Mouse (Mus musculus) hindbrain, embryonic 13.5 days (tissue): ENCODE results near the gene Ulk3. TPM values are rescaled to one million over a fixed set of nuclear protein-coding genes. Genes with fewer than 3 reads are reported as not detected.
A peak's percentile ranks its signal among the peaks of the same experiment; 100 is the strongest.

Experiments used
- ATAC-seq: fragments of 200-750 bp; cut with Nextera tagmentation; 2 replicates; pipeline ENCODE4 v1.8.0; 2017; ENCODE audit warnings: moderate TSS enrichment; ENCODE audit not compliant: low FRiP score
- H3K27ac ChIP-seq: fragments of 300-500 bp; sonication (generic); 2 replicates; pipeline ENCODE4 v1.5.1; 2015; ENCODE audit warnings: inconsistent platforms, mild to moderate bottlenecking, moderate library complexity
- H3K27me3 ChIP-seq: fragments of 300-500 bp; sonication (generic); 2 replicates; pipeline ENCODE4 v1.6.1; 2015; ENCODE audit warnings: mild to moderate bottlenecking, inconsistent platforms
- H3K36me3 ChIP-seq: fragments of 300-500 bp; sonication (generic); 2 replicates; pipeline ENCODE4 v1.6.1; 2015; ENCODE audit warnings: mild to moderate bottlenecking, inconsistent platforms
- H3K4me1 ChIP-seq: fragments of 300-500 bp; sonication (generic); replicated peaks from 2 replicates; pipeline ENCODE4 v1.6.1; 2015; ENCODE audit warnings: inconsistent platforms
- H3K4me2 ChIP-seq: fragments of 300-500 bp; sonication (generic); 2 replicates; pipeline ENCODE4 v1.6.1; 2015; ENCODE audit warnings: inconsistent platforms, mild to moderate bottlenecking, moderate library complexity
- H3K4me3 ChIP-seq: fragments of 300-500 bp; sonication (generic); 2 replicates; pipeline ENCODE4 v1.5.1; 2015; ENCODE audit warnings: mild to moderate bottlenecking, inconsistent platforms
- H3K9ac ChIP-seq: fragments of 300-500 bp; sonication (generic); 2 replicates; pipeline ENCODE4 v1.6.1; 2015; ENCODE audit warnings: mild to moderate bottlenecking, inconsistent platforms
- H3K9me3 ChIP-seq: fragments of 300-500 bp; sonication (generic); 2 replicates; pipeline ENCODE4 v1.6.1; 2016; ENCODE audit warnings: inconsistent platforms
- WGBS: fragments of 180-500 bp; shearing (Covaris S2); methylation state at CpG from one replicate; pipeline ENCODE4 v1.1.7; 2015; 5-methylcytosine and 5-hydroxymethylcytosine counted together
- polyA plus RNA-seq: library from polyadenylated mRNA; unstranded; fragments of >200 nt; fragmentation: Nextera tagmentation; extraction: Ambion mirVana; gene quantifications from 2 replicates; pipeline ENCODE4 v1.2.1, GENCODE M21; 2015

Gene Ulk3
- polyA plus RNA-seq, 1 experiment from 2014 or later: 28.6 TPM

DNA sequence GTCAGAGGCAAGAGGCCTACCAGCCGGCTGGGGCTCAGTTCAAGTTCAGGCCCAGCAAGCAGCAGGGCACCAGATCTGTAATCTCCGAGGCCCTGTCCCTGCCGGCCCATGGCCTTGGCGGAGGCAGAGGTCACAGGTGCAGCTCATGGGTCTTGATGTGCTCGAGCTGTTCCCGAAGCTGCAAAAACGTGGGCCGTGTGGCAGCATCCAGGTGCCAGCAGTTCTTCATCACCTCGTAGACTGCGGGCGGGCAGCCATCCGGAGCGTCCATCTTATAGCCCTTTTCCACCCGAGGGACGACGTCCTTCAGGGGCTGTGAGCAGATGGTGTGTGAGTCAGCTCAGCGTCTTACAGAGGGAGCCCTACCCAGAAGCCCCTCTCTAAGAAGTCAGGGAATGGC lies 37.9 kb downstream of the Ulk3 start:
- ATAC-seq: no peak
- no peak overlapping the region for H3K4me2 ChIP-seq
- H3K9ac ChIP-seq: no peak overlapping the region
- H3K27me3 ChIP-seq: no peaks in the 10 kb centered on the region
- H3K4me1 ChIP-seq: peaks cover 8% of the 10 kb centered on the region; the same call in 1 of the 2 replicates
- H3K9me3 ChIP-seq: no peaks in the 10 kb centered on the region
- no peak overlapping the region for H3K4me3 ChIP-seq
- no peak overlapping the region for H3K27ac ChIP-seq
- H3K36me3 ChIP-seq: peaks cover 79% of the 10 kb centered on the region
- 88% methylated on average over 17 of the region's 17 CpGs for WGBS

DNA sequence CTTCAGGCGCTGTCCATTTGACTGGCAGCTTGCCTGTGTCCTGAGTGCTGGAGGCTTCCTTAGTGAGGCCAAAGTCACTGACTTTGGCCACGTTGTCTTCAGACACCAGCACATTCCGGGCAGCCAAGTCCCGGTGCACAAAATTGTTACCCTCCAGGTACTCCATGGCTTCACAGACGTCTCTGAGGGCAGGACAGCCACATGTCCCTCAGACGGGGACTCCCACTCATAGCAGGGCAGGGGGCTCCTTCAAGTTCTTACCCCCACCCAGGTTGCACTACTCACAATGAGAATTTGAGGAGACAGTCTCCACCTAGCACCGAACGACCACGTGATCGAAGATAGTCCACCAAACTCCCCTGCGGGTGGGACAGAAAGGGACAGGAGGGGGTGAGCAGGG lies 38.6 kb downstream of the Ulk3 start:
- Histone ChIP-seq H3K4me1 (peaks cover 8% of the 10 kb centered on the region; the same call in 1 of the 2 replicates), H3K36me3 (peaks cover 83% of the 10 kb centered on the region), H3K27ac (no peak overlapping the region), H3K27me3 (no peaks in the 10 kb centered on the region), H3K4me2 (no peak overlapping the region), H3K9me3 (no peaks in the 10 kb centered on the region), H3K4me3 (no peak overlapping the region), H3K9ac (no peak overlapping the region)
- ATAC-seq: no peak
- WGBS: 96% methylated on average over 11 of the region's 11 CpGs

DNA sequence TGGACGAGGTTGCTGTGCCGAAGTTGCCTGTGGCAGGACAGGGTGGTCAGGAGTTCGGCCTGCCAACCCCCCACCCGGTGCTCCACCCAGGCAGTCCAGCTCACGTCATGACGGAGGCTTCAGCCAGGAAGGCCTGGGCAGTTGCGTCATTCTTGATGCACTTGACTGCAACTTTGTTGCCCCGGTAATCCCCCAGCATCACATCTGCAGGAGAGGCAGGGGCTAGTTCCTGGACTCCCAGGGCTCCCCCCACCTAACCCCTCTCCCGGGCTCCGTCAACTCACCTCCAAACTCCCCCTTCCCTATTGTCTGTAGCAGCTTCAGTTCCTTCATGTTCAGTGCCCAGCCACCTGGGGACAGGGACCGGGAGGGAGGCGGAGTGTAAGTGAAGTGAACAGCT lies 39.5 kb downstream of the Ulk3 start:
- H3K4me2 ChIP-seq: no peak overlapping the region
- ATAC-seq: 0 out of 2 replicates have a peak, but pooled peaks have one; percentile 1
- H3K9ac ChIP-seq: no peak overlapping the region
- H3K4me1 ChIP-seq: peaks cover 13% of the 10 kb centered on the region
- 90% methylated on average over 12 of the region's 12 CpGs for WGBS
- H3K27me3 ChIP-seq: no peaks in the 10 kb centered on the region
- H3K9me3 ChIP-seq: no peaks in the 10 kb centered on the region
- H3K36me3 ChIP-seq: peaks cover 89% of the 10 kb centered on the region
- no peak overlapping the region for H3K27ac ChIP-seq
- H3K4me3 ChIP-seq: no peak overlapping the region

DNA sequence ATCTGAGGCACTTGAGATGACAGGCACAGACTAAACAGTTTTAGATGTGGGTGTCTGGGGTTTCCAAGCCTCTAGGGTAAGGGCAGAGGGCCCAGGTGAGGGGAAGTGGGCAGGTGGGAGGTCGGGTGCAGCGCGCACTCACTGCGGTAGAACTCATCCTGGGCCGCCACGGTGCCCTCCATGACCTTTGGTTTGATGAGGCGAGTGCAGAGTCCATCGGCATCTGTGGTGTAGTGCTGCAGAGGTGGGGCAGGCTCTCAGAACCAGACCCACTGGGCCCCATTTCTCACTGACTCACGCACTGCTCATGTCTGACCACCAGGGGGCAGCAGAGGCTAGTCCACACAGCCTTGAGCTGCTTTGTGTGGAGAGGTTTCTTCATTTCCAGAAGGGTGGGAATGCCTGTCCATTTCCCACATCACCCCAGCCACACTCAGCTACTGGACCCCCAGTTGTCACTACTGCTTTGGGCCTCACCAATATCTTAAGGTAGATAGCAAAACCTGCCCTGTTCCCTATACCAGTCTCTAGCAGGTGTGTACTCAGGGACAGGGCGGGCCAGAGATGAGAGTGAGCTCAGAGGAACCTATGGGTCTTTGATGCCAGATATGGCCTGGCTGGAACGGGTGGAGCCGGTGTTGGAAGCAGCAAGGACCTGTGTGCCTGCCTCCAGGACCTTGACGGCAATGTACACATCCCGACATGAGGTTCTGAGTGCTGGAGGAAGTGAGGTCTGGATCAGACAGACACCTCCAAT lies 40.0 kb downstream of the Ulk3 start:
- peak overlapping the region; percentile 14; the same call in 1 of the 2 replicates for H3K27ac ChIP-seq
- H3K4me2 ChIP-seq: no peak overlapping the region
- H3K9ac ChIP-seq: no peak overlapping the region; the same call in 1 of the 2 replicates
- H3K4me1 ChIP-seq: peaks cover 19% of the 10 kb centered on the region
- ATAC-seq: peak; percentile 43
- no peak overlapping the region for H3K4me3 ChIP-seq
- H3K27me3 ChIP-seq: no peaks in the 10 kb centered on the region
- WGBS: 72% methylated on average over 14 of the region's 14 CpGs
- H3K9me3 ChIP-seq: no peaks in the 10 kb centered on the region
- peaks cover 87% of the 10 kb centered on the region for H3K36me3 ChIP-seq

DNA sequence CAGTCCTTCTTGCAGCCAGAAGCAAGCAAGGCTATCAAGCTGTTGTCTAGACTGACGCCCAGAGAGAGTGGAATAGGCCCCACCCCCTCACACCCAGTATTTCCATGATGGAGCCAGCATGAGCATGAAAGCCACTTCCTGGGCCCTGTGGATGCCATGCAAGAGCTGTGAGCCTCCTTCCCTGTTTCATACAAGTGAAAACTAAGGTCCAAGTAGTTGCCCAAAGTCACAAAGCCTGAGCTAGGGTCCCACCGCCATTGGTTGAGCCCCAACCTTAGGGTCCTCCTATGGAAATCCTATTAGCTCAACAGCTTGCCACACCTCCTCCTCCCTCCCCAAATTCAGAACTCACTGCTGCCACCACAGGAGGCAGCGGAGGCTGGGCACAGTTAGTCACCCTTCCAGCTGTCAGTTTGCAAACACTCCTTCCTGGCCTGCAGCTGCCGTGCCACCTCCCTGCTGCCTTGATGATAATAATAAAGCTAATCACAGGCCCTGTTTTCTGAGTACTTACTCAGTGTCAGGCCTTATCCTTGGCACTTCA lies 44.3 kb downstream of the Ulk3 start:
- H3K27ac ChIP-seq: no peak overlapping the region; the same call in 1 of the 2 replicates
- H3K4me3 ChIP-seq: no peak overlapping the region
- 42% methylated on average over 4 of the region's 4 CpGs for WGBS
- no peak for ATAC-seq
- peaks cover 44% of the 10 kb centered on the region for H3K36me3 ChIP-seq
- H3K9me3 ChIP-seq: no peaks in the 10 kb centered on the region
- peak overlapping the region; percentile 39; the same call in 1 of the 2 replicates for H3K9ac ChIP-seq
- peaks cover 38% of the 10 kb centered on the region for H3K4me1 ChIP-seq
- no peaks in the 10 kb centered on the region for H3K27me3 ChIP-seq
- no peak overlapping the region for H3K4me2 ChIP-seq

DNA sequence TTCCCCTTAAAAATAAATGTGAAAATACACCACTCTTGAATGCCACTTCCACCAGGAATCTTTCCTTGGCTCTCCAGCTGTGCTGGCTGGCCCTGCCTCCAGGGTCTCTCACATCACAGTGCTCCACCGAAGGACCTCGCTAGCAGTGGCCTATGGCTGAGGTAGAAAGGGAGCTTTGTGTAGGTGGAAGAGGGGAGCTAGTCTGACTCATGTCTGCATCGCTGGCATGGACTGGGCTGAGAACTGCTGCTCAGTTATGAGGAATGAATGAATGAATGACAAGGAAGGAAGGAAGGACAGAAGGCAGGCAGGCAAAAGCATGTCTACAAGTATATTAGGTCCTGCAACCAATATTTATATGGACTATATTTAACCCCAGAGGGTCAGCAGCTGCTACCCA lies 48.0 kb downstream of the Ulk3 start:
- Histone ChIP-seq H3K4me1 (peaks cover 76% of the 10 kb centered on the region), H3K9ac (peak overlapping the region; percentile 55; the same call in 1 of the 2 replicates), H3K9me3 (no peaks in the 10 kb centered on the region), H3K4me3 (no peak overlapping the region), H3K27me3 (no peaks in the 10 kb centered on the region), H3K4me2 (no peak overlapping the region; the same call in 1 of the 2 replicates), H3K36me3 (peaks cover 18% of the 10 kb centered on the region), H3K27ac (no peak overlapping the region)
- ATAC-seq: no peak
- WGBS: 79% methylated on average over 3 of the region's 3 CpGs

DNA sequence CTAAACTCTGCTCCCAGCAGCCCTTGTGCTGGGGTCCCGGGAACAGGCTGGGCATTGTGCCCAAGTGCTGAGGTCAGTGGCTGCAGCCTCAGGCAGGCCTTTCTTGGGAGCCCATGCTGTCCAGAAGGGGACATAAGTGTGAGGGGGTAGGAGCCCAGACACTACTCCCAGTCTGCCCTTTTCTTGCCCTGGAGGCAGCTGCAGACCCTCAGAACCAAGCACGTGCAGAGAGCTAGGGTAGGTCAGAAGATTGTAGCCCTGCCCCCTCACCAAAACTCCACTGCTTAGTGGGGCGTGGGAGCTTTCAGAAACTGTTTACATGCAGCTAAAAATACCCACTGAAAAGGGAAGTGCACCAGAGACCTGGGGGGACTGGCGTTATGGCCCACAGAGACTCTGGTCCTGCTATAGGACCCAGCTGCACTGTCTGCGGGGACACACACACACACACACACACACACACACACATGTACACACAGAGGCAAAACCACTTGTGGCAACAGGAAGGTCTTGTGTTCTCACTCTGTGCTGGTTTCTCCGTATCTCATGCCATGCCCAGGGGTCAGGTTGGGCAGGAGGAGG lies 48.6 kb downstream of the Ulk3 start:
- Histone ChIP-seq H3K4me2 (no peak overlapping the region; the same call in 1 of the 2 replicates), H3K9me3 (no peaks in the 10 kb centered on the region), H3K9ac (peak overlapping the region; percentile 55), H3K4me3 (no peak overlapping the region), H3K4me1 (peaks cover 81% of the 10 kb centered on the region), H3K27ac (peak overlapping the region; percentile 35; the same call in 1 of the 2 replicates), H3K27me3 (no peaks in the 10 kb centered on the region), H3K36me3 (peaks cover 18% of the 10 kb centered on the region)
- 0 out of 2 replicates have a peak, but pooled peaks have one; percentile 37 for ATAC-seq
- WGBS: 59% methylated on average over 6 of the region's 6 CpGs

DNA sequence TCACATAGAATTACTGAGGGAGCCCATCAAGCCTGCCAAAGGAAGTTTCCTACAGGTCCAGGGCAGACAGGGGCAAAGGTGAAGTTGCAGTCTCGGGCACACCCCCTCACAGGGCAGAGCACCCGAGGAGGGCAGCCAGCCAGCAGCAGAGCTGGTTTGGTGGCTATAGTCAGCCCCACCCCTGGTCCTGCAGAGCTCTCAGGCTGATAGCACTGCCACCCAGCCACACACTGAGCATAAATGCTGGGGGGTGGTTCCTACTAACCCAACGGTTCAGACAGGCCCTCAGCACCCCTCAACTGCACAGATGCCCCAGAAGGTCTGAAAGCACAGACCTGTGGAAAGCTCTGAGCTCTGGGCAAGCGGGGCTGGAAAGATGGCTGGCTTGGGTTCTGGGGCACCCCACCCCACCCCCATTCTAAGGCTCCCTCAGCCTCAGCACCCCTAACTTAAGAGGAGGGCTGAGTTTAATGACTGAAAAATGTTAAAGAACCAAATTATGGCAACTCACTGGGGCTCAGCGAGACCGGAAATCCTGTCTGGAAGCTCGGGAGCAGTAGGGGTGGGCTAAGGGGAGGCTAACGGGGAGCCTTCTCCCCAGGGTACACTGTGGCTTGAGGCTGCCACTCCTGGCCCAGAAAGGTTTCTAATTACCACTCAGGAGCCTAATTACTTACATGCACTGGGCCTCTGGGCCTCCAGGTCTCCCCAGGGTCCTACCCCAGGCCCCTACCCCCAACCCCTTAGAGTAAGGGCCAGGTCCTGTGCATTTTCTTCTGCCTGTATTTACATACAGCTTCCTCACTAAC lies 49.6 kb downstream of the Ulk3 start:
- Histone ChIP-seq H3K4me3 (no peak overlapping the region), H3K36me3 (peaks cover 11% of the 10 kb centered on the region), H3K4me1 (peaks cover 84% of the 10 kb centered on the region), H3K9ac (peak overlapping the region; percentile 55), H3K27me3 (no peaks in the 10 kb centered on the region), H3K4me2 (peak overlapping the region; percentile 40; the same call in 1 of the 2 replicates), H3K27ac (peak overlapping the region; percentile 56), H3K9me3 (no peaks in the 10 kb centered on the region)
- 46% methylated on average over 8 of the region's 8 CpGs for WGBS
- ATAC-seq: no peak

DNA sequence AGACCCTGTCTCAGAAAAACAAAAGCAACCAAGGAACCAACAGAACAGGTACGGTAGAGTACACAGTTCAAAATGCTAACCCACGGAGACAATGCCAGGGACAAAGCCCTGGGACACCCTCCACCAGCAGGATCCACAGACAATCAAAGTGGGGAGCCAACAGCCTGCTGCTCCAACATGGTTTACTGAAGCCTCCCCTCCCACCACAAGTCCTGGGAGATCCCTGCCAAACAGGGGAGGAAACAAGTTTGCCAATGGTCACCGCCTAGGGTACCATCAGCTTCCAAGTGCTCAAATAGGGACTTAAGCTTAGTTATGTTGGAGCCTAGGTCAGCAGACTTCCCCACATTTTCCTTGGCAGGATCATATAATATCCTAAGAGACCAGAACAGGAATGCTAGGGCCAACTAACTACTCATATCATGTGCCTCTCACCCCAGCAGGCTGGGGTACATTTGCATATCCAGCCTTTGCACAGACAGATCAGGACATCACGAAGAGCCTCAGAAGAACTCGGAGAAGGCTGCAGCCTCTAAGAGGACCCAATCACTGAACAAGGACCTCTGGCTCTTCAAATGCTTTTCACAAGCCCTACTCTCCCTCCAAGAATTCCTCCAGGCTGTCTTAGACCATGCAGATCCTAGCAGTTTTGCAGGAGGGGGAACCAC lies 50.5 kb downstream of the Ulk3 start:
- Histone ChIP-seq H3K9ac (peak overlapping the region; percentile 55), H3K4me1 (peaks cover 84% of the 10 kb centered on the region), H3K27me3 (no peaks in the 10 kb centered on the region), H3K36me3 (peaks cover 11% of the 10 kb centered on the region), H3K4me3 (peak overlapping the region; percentile 6; the same call in 1 of the 2 replicates), H3K4me2 (peak overlapping the region; percentile 40), H3K27ac (peak overlapping the region; percentile 56), H3K9me3 (no peaks in the 10 kb centered on the region)
- 72% methylated on average over 5 of the region's 5 CpGs for WGBS
- no peak for ATAC-seq

DNA sequence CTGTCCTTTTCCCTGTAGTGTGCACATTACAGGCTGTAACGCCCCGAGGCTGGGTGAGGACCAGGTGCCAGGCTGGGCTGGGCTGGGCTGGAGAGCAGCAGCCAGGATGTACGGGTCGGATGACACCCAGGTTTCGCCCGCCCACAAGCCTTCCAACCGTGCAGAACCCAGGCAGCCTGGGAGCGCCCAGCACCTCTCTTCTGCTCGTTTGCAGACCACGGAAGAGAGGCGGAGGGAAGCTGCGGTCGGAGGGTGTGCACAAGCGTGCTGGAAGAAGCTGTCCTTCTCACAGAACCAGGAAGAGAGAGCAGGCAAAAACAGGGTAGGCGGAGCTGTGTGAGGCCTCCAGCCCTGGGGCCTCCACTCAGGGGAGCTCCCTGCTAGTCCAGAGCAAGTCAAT lies 51.1 kb downstream of the Ulk3 start:
- Histone ChIP-seq H3K27me3 (no peaks in the 10 kb centered on the region), H3K4me3 (peak overlapping the region; percentile 6; the same call in 1 of the 2 replicates), H3K9ac (peak overlapping the region; percentile 55), H3K27ac (peak overlapping the region; percentile 56), H3K36me3 (peaks cover 11% of the 10 kb centered on the region), H3K4me1 (peaks cover 82% of the 10 kb centered on the region), H3K4me2 (peak overlapping the region; percentile 40), H3K9me3 (no peaks in the 10 kb centered on the region)
- 40% methylated on average over 15 of the region's 15 CpGs for WGBS
- ATAC-seq: no peak

DNA sequence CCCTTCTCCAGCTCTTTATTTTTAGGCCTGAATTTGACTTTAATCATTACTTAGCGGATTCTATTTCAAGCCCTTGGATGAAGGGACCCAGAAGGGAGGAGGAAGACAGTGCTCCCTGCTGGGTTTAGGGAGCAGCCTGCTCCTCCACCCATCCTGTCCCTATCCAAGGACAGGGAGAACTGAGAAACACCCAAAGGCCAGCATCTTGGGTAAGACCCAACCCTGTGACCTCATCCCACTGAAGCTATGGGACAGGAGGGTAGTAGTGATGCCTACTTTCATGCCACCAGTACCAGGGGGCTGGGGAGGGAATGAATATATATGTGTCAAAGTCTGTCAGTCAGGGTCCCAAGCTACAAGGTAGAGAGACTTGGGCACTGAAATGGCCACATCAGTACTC lies 51.8 kb downstream of the Ulk3 start:
- Histone ChIP-seq H3K4me3 (no peak overlapping the region), H3K9ac (peak overlapping the region; percentile 55), H3K4me2 (peak overlapping the region; percentile 40), H3K9me3 (no peaks in the 10 kb centered on the region), H3K27me3 (no peaks in the 10 kb centered on the region), H3K36me3 (peaks cover 11% of the 10 kb centered on the region), H3K27ac (peak overlapping the region; percentile 56; the same call in 1 of the 2 replicates), H3K4me1 (peaks cover 85% of the 10 kb centered on the region)
- ATAC-seq: no peak
- WGBS: 71% methylated on average over 1 of the region's 1 CpGs
